Mouse (Mus musculus): ENCODE results near the gene Apoc1. TPM values are rescaled to one million over a fixed set of nuclear protein-coding genes. Genes with fewer than 3 reads are reported as not detected.

Gene Apoc1
- polyA plus RNA-seq, 1 experiment from 2014 or later, result 3.0 TPM

DNA sequence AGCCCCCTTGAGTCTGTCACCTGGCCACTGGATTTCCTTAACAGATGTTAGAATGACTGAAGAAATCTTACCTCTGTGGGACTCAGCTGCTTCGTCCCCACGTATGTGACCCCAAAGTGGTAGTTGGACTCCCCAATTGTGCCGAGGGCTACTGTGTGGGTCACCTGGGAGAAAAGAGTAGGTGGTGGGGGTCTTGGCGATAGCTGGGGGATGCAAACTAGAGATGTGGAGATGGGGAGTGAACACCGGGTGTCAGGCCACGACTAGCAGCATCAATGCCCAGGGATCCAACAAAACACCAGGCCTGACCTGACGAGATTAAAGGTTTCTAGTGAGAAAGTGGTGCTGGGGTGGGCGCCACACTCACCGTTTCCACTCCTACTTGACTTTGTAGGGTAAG lies 21.1 kb upstream of the Apoc1 start:
- H3K27ac ChIP-seq (ENCODE audit: low read depth, low read length), result no peak overlapping the region
- no peak for ATAC-seq (ENCODE audit: low read depth)
- H3K36me3 ChIP-seq (ENCODE audit: control insufficient read depth, insufficient read depth, low read length), result peaks cover 22% of the 10 kb centered on the region
- H3K4me3 ChIP-seq (ENCODE audit: low read depth, low read length), result no peak overlapping the region
- no peaks in the 10 kb centered on the region for H3K9me3 ChIP-seq (ENCODE audit: control insufficient read depth, low read length)
- H3K9ac ChIP-seq (replicated peaks; ENCODE audit: low read depth, low read length), result no peak overlapping the region
- H3K27me3 ChIP-seq (ENCODE audit: control insufficient read depth, insufficient read depth, low read length), result no peaks in the 10 kb centered on the region
- H3K4me1 ChIP-seq (ENCODE audit: control insufficient read depth, insufficient read depth, low read length), result peaks cover 12% of the 10 kb centered on the region
- H3K4me2 ChIP-seq (ENCODE audit: low read depth, low read length), result no peak overlapping the region
- 91% methylated on average over 9 of the region's 9 CpGs for WGBS

DNA sequence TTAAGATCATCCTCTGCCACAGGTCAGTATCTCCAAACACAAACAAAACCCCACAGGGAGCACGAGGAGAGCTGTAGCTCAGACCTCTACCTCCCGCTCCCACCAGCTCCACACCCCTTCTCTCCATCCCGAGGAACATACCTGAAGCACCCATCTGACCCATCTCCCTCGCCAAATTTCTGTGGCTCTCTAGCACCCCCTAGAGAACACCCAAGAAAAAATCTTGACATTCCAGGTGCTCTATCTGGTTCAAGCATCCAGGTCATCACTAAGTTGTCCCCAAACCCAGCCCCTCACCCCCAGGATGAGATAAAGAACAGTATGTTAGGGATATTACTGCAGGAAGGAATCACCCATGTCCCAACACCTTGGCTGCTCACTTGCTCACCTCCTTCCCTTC lies 20.7 kb upstream of the Apoc1 start:
- H3K4me1 ChIP-seq (ENCODE audit: control insufficient read depth, insufficient read depth, low read length), result peaks cover 12% of the 10 kb centered on the region
- H3K9me3 ChIP-seq (ENCODE audit: control insufficient read depth, low read length), result no peaks in the 10 kb centered on the region
- no peak overlapping the region for H3K9ac ChIP-seq (replicated peaks; ENCODE audit: low read depth, low read length)
- 66% methylated on average over 4 of the region's 4 CpGs for WGBS
- H3K4me3 ChIP-seq (ENCODE audit: low read depth, low read length), result no peak overlapping the region
- no peak overlapping the region for H3K4me2 ChIP-seq (ENCODE audit: low read depth, low read length)
- no peaks in the 10 kb centered on the region for H3K27me3 ChIP-seq (ENCODE audit: control insufficient read depth, insufficient read depth, low read length)
- no peak for ATAC-seq (ENCODE audit: low read depth)
- H3K36me3 ChIP-seq (ENCODE audit: control insufficient read depth, insufficient read depth, low read length), result peaks cover 22% of the 10 kb centered on the region
- H3K27ac ChIP-seq (ENCODE audit: low read depth, low read length), result no peak overlapping the region

DNA sequence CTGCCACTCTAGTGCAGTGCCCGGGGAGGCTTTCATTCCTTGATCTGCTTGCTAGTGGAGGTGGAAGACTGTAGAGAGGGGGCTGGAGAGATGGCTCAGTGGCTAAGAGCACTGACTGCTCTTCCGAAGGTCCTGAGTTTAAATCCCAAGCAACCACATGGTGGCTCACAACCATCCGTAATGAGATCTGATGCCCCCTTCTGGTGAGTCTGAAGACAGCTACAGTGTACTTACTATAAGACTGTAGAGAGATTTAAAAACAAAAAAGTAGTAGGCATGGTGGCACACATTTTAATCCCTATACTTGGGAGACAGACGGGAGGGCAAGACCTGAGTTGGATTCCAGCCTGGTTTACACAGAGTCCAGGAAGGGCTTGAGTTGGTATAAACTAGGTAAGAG lies 20.0 kb upstream of the Apoc1 start:
- Histone ChIP-seq H3K4me2 (ENCODE audit: low read depth, low read length) (no peak overlapping the region), H3K27ac (ENCODE audit: low read depth, low read length) (no peak overlapping the region), H3K9me3 (ENCODE audit: control insufficient read depth, low read length) (no peaks in the 10 kb centered on the region), H3K27me3 (ENCODE audit: control insufficient read depth, insufficient read depth, low read length) (no peaks in the 10 kb centered on the region), H3K9ac (replicated peaks; ENCODE audit: low read depth, low read length) (no peak overlapping the region), H3K4me1 (ENCODE audit: control insufficient read depth, insufficient read depth, low read length) (peaks cover 12% of the 10 kb centered on the region), H3K4me3 (ENCODE audit: low read depth, low read length) (no peak overlapping the region), H3K36me3 (ENCODE audit: control insufficient read depth, insufficient read depth, low read length) (peaks cover 22% of the 10 kb centered on the region)
- WGBS, result 80% methylated on average over 4 of the region's 4 CpGs
- ATAC-seq (ENCODE audit: low read depth), result no peak

DNA sequence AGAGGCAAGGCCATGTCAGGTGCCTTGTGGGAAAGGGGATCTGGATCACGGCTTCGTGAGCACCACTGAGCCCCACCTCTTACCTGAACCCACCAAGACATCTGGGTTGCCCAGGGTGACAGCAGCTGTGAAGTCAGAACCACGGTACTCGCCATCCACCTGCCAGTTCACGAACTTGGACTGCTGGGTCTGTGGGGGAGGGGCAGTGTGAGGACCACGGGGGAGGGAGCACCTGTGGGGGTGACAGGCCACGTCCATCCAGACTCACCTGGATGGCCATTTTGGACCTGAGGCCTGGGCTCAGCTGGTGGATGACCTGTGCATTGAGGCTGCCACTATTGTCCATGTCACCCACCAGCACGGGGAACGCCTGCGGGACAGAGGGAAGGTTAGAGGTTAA lies 18.2 kb upstream of the Apoc1 start:
- Histone ChIP-seq H3K36me3 (ENCODE audit: control insufficient read depth, insufficient read depth, low read length) (peaks cover 22% of the 10 kb centered on the region), H3K4me2 (ENCODE audit: low read depth, low read length) (no peak overlapping the region), H3K4me3 (ENCODE audit: low read depth, low read length) (no peak overlapping the region), H3K9me3 (ENCODE audit: control insufficient read depth, low read length) (no peaks in the 10 kb centered on the region), H3K9ac (replicated peaks; ENCODE audit: low read depth, low read length) (no peak overlapping the region), H3K27ac (ENCODE audit: low read depth, low read length) (no peak overlapping the region), H3K4me1 (ENCODE audit: control insufficient read depth, insufficient read depth, low read length) (peaks cover 9% of the 10 kb centered on the region), H3K27me3 (ENCODE audit: control insufficient read depth, insufficient read depth, low read length) (no peaks in the 10 kb centered on the region)
- 93% methylated on average over 10 of the region's 10 CpGs for WGBS
- ATAC-seq (ENCODE audit: low read depth), result no peak

DNA sequence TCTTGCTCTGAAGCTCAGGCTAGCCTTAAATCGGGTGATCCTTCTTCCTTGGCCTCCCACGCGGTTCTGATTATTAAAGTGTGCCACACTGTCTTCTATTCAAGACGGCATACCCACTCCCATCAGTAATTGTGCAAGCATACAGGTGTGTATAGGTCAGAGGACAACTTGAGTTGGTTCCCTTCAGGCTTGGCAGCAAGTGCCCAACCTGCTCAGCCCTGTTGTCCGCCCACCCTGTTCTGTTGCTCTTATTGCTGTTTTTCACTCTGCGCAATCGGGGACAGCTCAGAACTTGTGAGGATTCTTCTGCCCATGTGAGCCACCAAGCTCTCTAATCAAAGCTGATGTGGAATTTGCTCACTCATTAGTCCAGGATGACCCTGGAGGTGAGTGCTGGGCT lies 12.8 kb upstream of the Apoc1 start:
- Histone ChIP-seq H3K36me3 (ENCODE audit: control insufficient read depth, insufficient read depth, low read length) (peaks cover 15% of the 10 kb centered on the region), H3K9ac (replicated peaks; ENCODE audit: low read depth, low read length) (no peak overlapping the region)
- 92% methylated on average over 7 of the region's 7 CpGs for WGBS

DNA sequence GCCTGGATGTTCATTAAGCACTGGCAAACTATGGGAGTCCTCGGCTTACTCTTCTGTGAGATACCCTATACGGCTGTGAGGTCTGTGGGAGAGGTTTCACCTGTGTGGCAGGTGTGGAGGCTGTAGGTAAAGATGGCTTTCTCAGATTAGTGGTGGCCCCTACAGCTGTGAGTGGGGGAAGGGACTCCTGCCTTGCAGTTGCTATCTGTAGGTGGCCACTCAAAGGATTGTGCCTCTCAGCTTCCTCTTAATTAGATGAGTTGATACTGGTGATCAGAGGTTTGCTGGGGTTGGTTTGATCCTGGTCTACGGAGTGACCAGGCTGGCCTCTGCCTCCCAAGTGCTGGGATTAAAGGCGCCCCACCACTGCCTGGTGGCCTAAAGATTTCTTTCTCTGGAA lies 12.0 kb upstream of the Apoc1 start:
- Histone ChIP-seq H3K4me3 (ENCODE audit: low read depth, low read length) (no peak overlapping the region), H3K36me3 (ENCODE audit: control insufficient read depth, insufficient read depth, low read length) (peaks cover 14% of the 10 kb centered on the region), H3K27ac (ENCODE audit: low read depth, low read length) (no peak overlapping the region), H3K9me3 (ENCODE audit: control insufficient read depth, low read length) (no peaks in the 10 kb centered on the region), H3K9ac (replicated peaks; ENCODE audit: low read depth, low read length) (no peak overlapping the region), H3K27me3 (ENCODE audit: control insufficient read depth, insufficient read depth, low read length) (no peaks in the 10 kb centered on the region), H3K4me1 (ENCODE audit: control insufficient read depth, insufficient read depth, low read length) (no peaks in the 10 kb centered on the region), H3K4me2 (ENCODE audit: low read depth, low read length) (no peak overlapping the region)
- 93% methylated on average over 4 of the region's 4 CpGs for WGBS
- no peak for ATAC-seq (ENCODE audit: low read depth)

More for the DNA sequence above, 12.8 kb upstream of the Apoc1 start:
- H3K4me1 ChIP-seq (ENCODE audit: control insufficient read depth, insufficient read depth, low read length), result no peaks in the 10 kb centered on the region
- no peaks in the 10 kb centered on the region for H3K27me3 ChIP-seq (ENCODE audit: control insufficient read depth, insufficient read depth, low read length)
- H3K4me2 ChIP-seq (ENCODE audit: low read depth, low read length), result no peak overlapping the region
- no peak for ATAC-seq (ENCODE audit: low read depth)
- no peak overlapping the region for H3K4me3 ChIP-seq (ENCODE audit: low read depth, low read length)
- H3K9me3 ChIP-seq (ENCODE audit: control insufficient read depth, low read length), result no peaks in the 10 kb centered on the region
- no peak overlapping the region for H3K27ac ChIP-seq (ENCODE audit: low read depth, low read length)

DNA sequence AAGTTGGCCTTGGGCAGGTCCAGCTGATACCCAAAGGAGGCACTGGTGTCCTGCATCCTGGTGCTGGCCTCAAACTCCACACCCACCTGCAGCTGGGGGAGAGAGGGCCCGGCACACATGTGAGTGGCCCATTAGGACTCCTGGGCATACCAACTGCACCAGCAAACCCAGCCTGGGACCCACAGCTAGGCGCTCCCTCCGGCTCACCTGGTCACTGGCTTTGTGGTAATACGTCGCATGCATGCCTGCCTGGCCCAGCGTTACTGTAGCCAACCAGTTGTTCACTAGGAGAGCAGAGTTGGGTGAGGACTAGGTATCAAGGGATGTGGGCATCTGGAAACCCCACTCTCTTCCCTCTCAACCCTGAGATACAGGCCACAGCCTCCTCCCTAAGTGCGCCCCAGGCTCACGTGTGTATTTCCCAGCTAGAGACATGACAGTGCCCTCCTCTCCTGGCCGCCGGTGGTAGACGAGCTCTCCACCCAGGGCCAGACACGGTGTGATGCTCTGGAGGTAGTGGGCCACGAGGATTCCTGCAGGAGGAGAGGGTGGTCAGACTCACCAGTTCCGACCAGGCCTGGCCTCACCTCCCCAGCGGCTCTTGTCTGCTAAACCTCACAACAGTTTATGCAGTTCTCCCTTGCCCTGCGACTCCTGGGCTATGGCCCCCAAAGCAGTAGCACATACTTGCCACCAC lies 10.5 kb upstream of the Apoc1 start:
- peaks cover 7% of the 10 kb centered on the region; the same call in 1 of the 2 replicates for H3K36me3 ChIP-seq (ENCODE audit: control insufficient read depth, insufficient read depth, low read length)
- ATAC-seq (ENCODE audit: low read depth), result no peak
- H3K4me1 ChIP-seq (ENCODE audit: control insufficient read depth, insufficient read depth, low read length), result peaks cover 5% of the 10 kb centered on the region
- 94% methylated on average over 16 of the region's 16 CpGs for WGBS
- H3K9ac ChIP-seq (replicated peaks; ENCODE audit: low read depth, low read length), result no peak overlapping the region
- H3K9me3 ChIP-seq (ENCODE audit: control insufficient read depth, low read length), result no peaks in the 10 kb centered on the region
- no peaks in the 10 kb centered on the region for H3K27me3 ChIP-seq (ENCODE audit: control insufficient read depth, insufficient read depth, low read length)
- no peak overlapping the region for H3K27ac ChIP-seq (ENCODE audit: low read depth, low read length)
- H3K4me3 ChIP-seq (ENCODE audit: low read depth, low read length), result no peak overlapping the region
- no peak overlapping the region for H3K4me2 ChIP-seq (ENCODE audit: low read depth, low read length)

GRCm38 (mm10) chr7:19701069-19701761 lies 8.8 kb upstream of the Apoc1 start:
- no peak overlapping the region for H3K4me2 ChIP-seq (ENCODE audit: low read depth, low read length)
- peaks cover 5% of the 10 kb centered on the region for H3K4me1 ChIP-seq (ENCODE audit: control insufficient read depth, insufficient read depth, low read length)
- no peaks in the 10 kb centered on the region for H3K9me3 ChIP-seq (ENCODE audit: control insufficient read depth, low read length)
- ATAC-seq (ENCODE audit: low read depth), result peak; percentile 28; the same call in 1 of the 2 replicates
- peaks cover 7% of the 10 kb centered on the region; the same call in 1 of the 2 replicates for H3K36me3 ChIP-seq (ENCODE audit: control insufficient read depth, insufficient read depth, low read length)
- no peak overlapping the region for H3K9ac ChIP-seq (replicated peaks; ENCODE audit: low read depth, low read length)
- no peak overlapping the region for H3K27ac ChIP-seq (ENCODE audit: low read depth, low read length)
- 36% methylated on average over 22 of the region's 22 CpGs for WGBS
- H3K4me3 ChIP-seq (ENCODE audit: low read depth, low read length), result no peak overlapping the region
- no peaks in the 10 kb centered on the region for H3K27me3 ChIP-seq (ENCODE audit: control insufficient read depth, insufficient read depth, low read length)

GRCm38 (mm10) chr7:19700299-19701068 lies 8.0 kb upstream of the Apoc1 start:
- 68% methylated on average over 12 of the region's 12 CpGs for WGBS
- Histone ChIP-seq H3K4me3 (ENCODE audit: low read depth, low read length) (no peak overlapping the region), H3K9ac (replicated peaks; ENCODE audit: low read depth, low read length) (no peak overlapping the region), H3K9me3 (ENCODE audit: control insufficient read depth, low read length) (no peaks in the 10 kb centered on the region), H3K27ac (ENCODE audit: low read depth, low read length) (no peak overlapping the region), H3K27me3 (ENCODE audit: control insufficient read depth, insufficient read depth, low read length) (no peaks in the 10 kb centered on the region), H3K4me1 (ENCODE audit: control insufficient read depth, insufficient read depth, low read length) (peaks cover 5% of the 10 kb centered on the region), H3K36me3 (ENCODE audit: control insufficient read depth, insufficient read depth, low read length) (peaks cover 7% of the 10 kb centered on the region; the same call in 1 of the 2 replicates), H3K4me2 (ENCODE audit: low read depth, low read length) (no peak overlapping the region)
- no peak for ATAC-seq (ENCODE audit: low read depth)
